Mouse (Mus musculus): Measurements from ENCODE around the gene Mogs. TPM values are rescaled to one million over a fixed set of nuclear protein-coding genes. Genes with fewer than 3 reads are reported as not detected.

Mogs gene
- total RNA-seq, 2 experiments from 2014 or later, result 54.6 to 122 TPM

GRCm38 (mm10) chr6:83120930-83121862 is 5.9 kb downstream of the Mogs start, which contains the start of gene Wbp1:
TSS of gene Wbp1 (minus strand) at chr6:83121559.
- peak; percentile 81 for ATAC-seq (replicated peaks; ENCODE audit: poor library complexity)

GRCm38 (mm10) chr6:83121863-83122710 is 6.8 kb downstream of the Mogs start:
- peak; percentile 7; the same call in 1 of the 2 replicates for ATAC-seq (replicated peaks; ENCODE audit: poor library complexity)

- no peak for ATAC-seq (replicated peaks; ENCODE audit: poor library complexity)
These were observed 7.7 kb downstream of the Mogs start for GRCm38 (mm10) chr6:83122961-83123360.

GRCm38 (mm10) chr6:83124851-83125312 is 9.6 kb downstream of the Mogs start:
- ATAC-seq (replicated peaks; ENCODE audit: poor library complexity), result peak; percentile 56

GRCm38 (mm10) chr6:83125331-83125730 is 10.0 kb downstream of the Mogs start, which contains the start of gene Ino80b:
TSS of gene Ino80b (minus strand) at chr6:83125431.
- no peak for ATAC-seq (replicated peaks; ENCODE audit: poor library complexity)

GRCm38 (mm10) chr6:83127419-83127818 is 12.1 kb downstream of the Mogs start:
- no peak for ATAC-seq (replicated peaks; ENCODE audit: poor library complexity)

GRCm38 (mm10) chr6:83131469-83132034 is 16.3 kb downstream of the Mogs start:
- peak; percentile 85 for ATAC-seq (replicated peaks; ENCODE audit: poor library complexity)

GRCm38 (mm10) chr6:83132176-83132919 is 17.1 kb downstream of the Mogs start:
- ATAC-seq (replicated peaks; ENCODE audit: poor library complexity), result no peak

GRCm38 (mm10) chr6:83134226-83134625 is 18.9 kb downstream of the Mogs start:
- ATAC-seq (replicated peaks; ENCODE audit: poor library complexity), result no peak

- ATAC-seq (replicated peaks; ENCODE audit: poor library complexity), result peak; percentile 33
These were observed 19.7 kb downstream of the Mogs start, which contains the start of gene Rtkn for GRCm38 (mm10) chr6:83134951-83135513. TSS of gene Rtkn (plus strand) at chr6:83135463.

- ATAC-seq (replicated peaks; ENCODE audit: poor library complexity), result no peak
These were observed 20.4 kb downstream of the Mogs start for GRCm38 (mm10) chr6:83135571-83136161.

GRCm38 (mm10) chr6:83136291-83136880 is 21.1 kb downstream of the Mogs start:
- no peak for ATAC-seq (replicated peaks; ENCODE audit: poor library complexity)

- ATAC-seq (replicated peaks; ENCODE audit: poor library complexity), result 0 out of 2 replicates have a peak, but pooled peaks have one; percentile 6
These were observed 21.7 kb downstream of the Mogs start for GRCm38 (mm10) chr6:83136881-83137575.

- peak; percentile 40 for ATAC-seq (replicated peaks; ENCODE audit: poor library complexity)
These were observed 22.3 kb downstream of the Mogs start for GRCm38 (mm10) chr6:83137576-83137950.

GRCm38 (mm10) chr6:83138056-83138455 is 22.8 kb downstream of the Mogs start:
- ATAC-seq (replicated peaks; ENCODE audit: poor library complexity), result peak; percentile 43

GRCm38 (mm10) chr6:83140044-83140443 is 24.7 kb downstream of the Mogs start:
- no peak for ATAC-seq (replicated peaks; ENCODE audit: poor library complexity)

- ATAC-seq (replicated peaks; ENCODE audit: poor library complexity), result no peak
These were observed 26.3 kb downstream of the Mogs start for GRCm38 (mm10) chr6:83141636-83142035.

GRCm38 (mm10) chr6:83142211-83142731 is 27.0 kb downstream of the Mogs start:
- ATAC-seq (replicated peaks; ENCODE audit: poor library complexity), result 0 out of 2 replicates have a peak, but pooled peaks have one; percentile 13

Data from megakaryocyte progenitor cell, adult 5-6 weeks (primary cell).